Mouse (Mus musculus) urinary bladder, postnatal 25 days (tissue): ENCODE results near the gene Smad6.
A peak's percentile ranks its signal among the peaks of the same experiment; 100 is the strongest.

Experiments used
- DNase-seq: peaks from one replicate; pipeline ENCODE4 v3.0.0; 2022; ENCODE audit warnings: low spot score

The Smad6 gene

DNA sequence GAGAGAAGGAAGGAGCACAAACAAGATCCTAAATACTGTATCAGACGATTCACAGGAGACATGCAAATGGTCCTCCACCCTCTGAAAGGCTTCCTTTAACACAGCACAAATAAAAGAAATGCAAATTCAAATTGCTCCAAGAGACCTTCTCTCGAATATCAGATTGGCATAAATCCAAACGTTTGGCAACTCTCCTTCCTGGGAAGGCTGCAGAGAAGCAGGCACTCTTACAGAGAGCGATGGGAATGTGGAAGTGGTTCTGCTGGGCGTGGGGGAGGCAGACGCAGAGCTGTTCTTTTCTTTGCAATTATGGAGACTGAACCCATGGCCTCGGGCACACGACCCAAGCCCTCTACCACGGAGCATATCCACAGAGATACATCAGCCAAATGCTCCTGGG lies 109.8 kb downstream of the Smad6 start:
- no peak for DNase-seq

DNA sequence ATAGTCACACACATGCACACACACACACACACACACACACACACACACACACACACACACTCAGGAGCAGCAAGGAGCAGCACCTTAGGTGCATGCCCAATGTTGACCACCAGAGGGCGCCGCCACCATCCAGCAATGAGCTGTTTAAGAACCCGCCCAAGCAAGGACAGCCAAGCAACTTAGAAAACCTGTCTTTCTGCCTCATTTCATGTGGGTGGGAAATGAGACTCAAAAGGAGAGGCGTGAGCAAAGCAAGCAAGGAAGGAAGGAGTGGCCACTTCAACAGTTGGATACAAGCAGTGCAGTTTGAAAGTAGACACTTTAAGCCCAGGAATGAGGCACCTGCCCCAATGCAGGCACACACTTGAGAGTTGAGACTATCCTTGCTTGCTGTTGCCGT lies 112.2 kb downstream of the Smad6 start:
- DNase-seq: peak; percentile 81

DNA sequence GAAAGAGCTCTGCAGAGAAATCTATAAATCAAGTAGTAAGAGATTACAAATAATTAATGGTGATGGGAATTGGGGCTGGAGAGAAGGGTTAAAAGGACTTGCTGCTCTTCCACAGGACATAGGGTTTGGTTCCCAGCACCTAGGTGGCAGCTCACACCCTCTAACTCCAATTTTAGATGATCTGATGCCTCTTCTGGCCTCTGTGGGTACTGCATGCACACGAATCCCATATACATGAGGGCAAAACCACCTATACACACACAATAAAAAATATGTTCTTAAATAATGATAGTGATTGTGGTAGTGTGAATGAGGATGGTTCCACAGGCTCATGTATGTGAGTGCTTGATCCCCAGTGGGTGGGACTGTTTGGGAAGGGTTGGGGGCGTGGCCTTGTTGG lies 117.3 kb downstream of the Smad6 start:
- DNase-seq: no peak
